Mouse (Mus musculus) forebrain, embryonic 14.5 days (tissue): Measurements from ENCODE around the gene Itga10. TPM values are rescaled to one million over a fixed set of nuclear protein-coding genes. Genes with fewer than 3 reads are reported as not detected.

ENCODE experiments used
- ATAC-seq: fragments of 200-750 bp; cut with Nextera tagmentation; 2 replicates; pipeline ENCODE4 v1.8.0; 2017; ENCODE audit warnings: mild to moderate bottlenecking, moderate library complexity
- DNase-seq: peaks from one replicate; pipeline ENCODE4 v3.0.0-alpha.2; 2015; ENCODE audit warnings: low spot score
- H3K27ac ChIP-seq: fragments of 300-500 bp; sonication (generic); 2 replicates; pipeline ENCODE4 v1.5.1; 2014; ENCODE audit warnings: low read depth, mild to moderate bottlenecking, control low read depth, low read length, moderate library complexity
- H3K27me3 ChIP-seq: fragments of 300-500 bp; sonication (generic); replicated peaks from 2 replicates; pipeline ENCODE4 v1.6.1; 2014; ENCODE audit warnings: low read length, control low read depth, mixed read lengths; ENCODE audit not compliant: control insufficient read depth, insufficient read depth
- H3K36me3 ChIP-seq: fragments of 300-500 bp; sonication (generic); 2 replicates; pipeline ENCODE4 v1.6.1; 2014; ENCODE audit warnings: low read length, control low read depth; ENCODE audit not compliant: control insufficient read depth, insufficient read depth
- H3K4me1 ChIP-seq: fragments of 300-500 bp; sonication (generic); 2 replicates; pipeline ENCODE4 v1.6.1; 2014; ENCODE audit warnings: antibody characterized with exemption, low read length, control low read depth; ENCODE audit not compliant: control insufficient read depth, insufficient read depth
- H3K4me2 ChIP-seq: fragments of 300-500 bp; sonication (generic); 2 replicates; pipeline ENCODE4 v1.6.1; 2014; ENCODE audit warnings: mild to moderate bottlenecking, control low read depth, low read length
- H3K4me3 ChIP-seq: fragments of 300-500 bp; sonication (generic); 2 replicates; pipeline ENCODE4 v1.5.1; 2014; ENCODE audit warnings: low read depth, low read length, control low read depth
- H3K9ac ChIP-seq: fragments of 300-500 bp; sonication (generic); 2 replicates; pipeline ENCODE4 v1.6.1; 2014; ENCODE audit warnings: mild to moderate bottlenecking, low read length, control low read depth, moderate library complexity
- H3K9me3 ChIP-seq: fragments of 300-500 bp; sonication (generic); replicated peaks from 2 replicates; pipeline ENCODE4 v1.6.1; 2016; ENCODE audit warnings: low read length, control low read depth, mixed read lengths; ENCODE audit not compliant: control insufficient read depth
- WGBS: fragments of 180-500 bp; shearing (Covaris S2); extraction: QIAGEN DNeasy Blood & Tissue Kit; methylation state at CpG from one replicate; pipeline ENCODE4 v1.1.7; 2014; 5-methylcytosine and 5-hydroxymethylcytosine counted together
- polyA plus RNA-seq: library from polyadenylated mRNA; unstranded; fragments of >200 nt; fragmentation: Nextera tagmentation; extraction: Ambion mirVana; gene quantifications from 2 replicates; pipeline ENCODE4 v1.2.1, GENCODE M21; 2014

Itga10 gene
- polyA plus RNA-seq, 1 experiment from 2014 or later, result 0.39 TPM

- no peak for DNase-seq
- Histone ChIP-seq H3K36me3 (peaks cover 52% of the 10 kb centered on the region), H3K27me3 (no peaks in the 10 kb centered on the region), H3K4me2 (peak overlapping the region; percentile 93), H3K27ac (no peak overlapping the region), H3K4me3 (peak overlapping the region; percentile 48; the same call in 1 of the 2 replicates), H3K4me1 (no peaks in the 10 kb centered on the region), H3K9me3 (no peaks in the 10 kb centered on the region), H3K9ac (peak overlapping the region; percentile 76; the same call in 1 of the 2 replicates)
- WGBS, result 47% methylated on average over 2 of the region's 2 CpGs
- ATAC-seq, result no peak
Observed at GRCm38 (mm10) chr3:96708684-96709064, 63.3 kb downstream of the Itga10 start.

Other genes starting within 250 kb of the Itga10 start
- not detected in 2 replicates for gene BC107364, start 193.3 kb upstream of the Itga10 start, polyA plus RNA-seq
- 0.41 and 0.52 TPM in 2 replicates for gene Hfe2, start 120.4 kb upstream of the Itga10 start, polyA plus RNA-seq
- 60.7 and 79.0 TPM in 2 replicates for gene Txnip, start 87.6 kb upstream of the Itga10 start, polyA plus RNA-seq
- 0.45 TPM in 1 of 2 replicates, not detected in the other for gene Gm16253, start 68.6 kb upstream of the Itga10 start, polyA plus RNA-seq
- gene Polr3gl, start 51.4 kb upstream of the Itga10 start, polyA plus RNA-seq, result 8.0 and 8.2 TPM in 2 replicates
- 11.8 and 14.9 TPM in 2 replicates for gene Ankrd34a, start 48.9 kb upstream of the Itga10 start, polyA plus RNA-seq
- 7.4 and 7.8 TPM in 2 replicates for gene Lix1l, start 44.4 kb upstream of the Itga10 start, polyA plus RNA-seq
- gene Rbm8a, start 15.7 kb upstream of the Itga10 start, polyA plus RNA-seq, result 132 and 136 TPM in 2 replicates
- gene Pex11b, start 10.2 kb upstream of the Itga10 start, polyA plus RNA-seq, result 56.6 and 64.4 TPM in 2 replicates
- 0.13 and 0.14 TPM in 2 replicates for gene Gm42957, start 10.1 kb upstream of the Itga10 start, polyA plus RNA-seq
- gene Ankrd35, start 24.5 kb downstream of the Itga10 start, polyA plus RNA-seq, result 1.1 and 1.9 TPM in 2 replicates
- 14.8 and 21.3 TPM in 2 replicates for gene Pias3, start 50.8 kb downstream of the Itga10 start, polyA plus RNA-seq
- gene Nudt17, start 63.0 kb downstream of the Itga10 start, polyA plus RNA-seq, result 7.3 and 7.5 TPM in 2 replicates
- 27.8 and 28.9 TPM in 2 replicates for gene Polr3c, start 82.0 kb downstream of the Itga10 start, polyA plus RNA-seq
- 69.7 and 70.8 TPM in 2 replicates for gene Rnf115, start 82.1 kb downstream of the Itga10 start, polyA plus RNA-seq
- gene Pdzk1, start 183.7 kb downstream of the Itga10 start, polyA plus RNA-seq, result 0.28 TPM in 1 of 2 replicates, not detected in the other
- 0.18 and 0.40 TPM in 2 replicates for gene Cd160, start 183.8 kb downstream of the Itga10 start, polyA plus RNA-seq